Mouse (Mus musculus) MEL (cell line): ENCODE measurements around the gene Cdhr4. TPM values are rescaled to one million over a fixed set of nuclear protein-coding genes. Genes with fewer than 3 reads are reported as not detected.

Experiments
- DNase-seq: peaks from one replicate; pipeline ENCODE4 v3.0.0; 2011; ENCODE audit warnings: low read depth, low spot score
- H3K27ac ChIP-seq: 2 replicates; pipeline ENCODE4 v1.5.1; 2012; ENCODE audit warnings: low read depth, mild to moderate bottlenecking, control low read depth, low read length, moderate library complexity; ENCODE audit not compliant: control insufficient read depth
- H3K27me3 ChIP-seq, 2 experiments: fragments of 150-350 bp in 1 of 2; sonication (generic) in 1 of 2; 2 replicates each; pipeline ENCODE4 v1.6.1; 2012; ENCODE audit warnings: low read length in 2 of 2, mild to moderate bottlenecking in 2 of 2, improper control_type of control experiment in 1 of 2, moderate library complexity in 1 of 2; ENCODE audit not compliant: insufficient read depth in 2 of 2, control insufficient read depth in 1 of 2
- H3K36me3 ChIP-seq, 2 experiments: 2 replicates each; pipeline ENCODE4 v1.6.1; 2012 to 2014; ENCODE audit warnings: low read length in 2 of 2, improper control_type of control experiment in 1 of 2, inconsistent platforms in 1 of 2, mild to moderate bottlenecking in 1 of 2; ENCODE audit not compliant: insufficient read depth in 2 of 2, control insufficient read depth in 1 of 2
- H3K4me1 ChIP-seq, 2 experiments: fragments of 150-350 bp in 1 of 2; sonication (generic) in 1 of 2; 2 replicates each; pipeline ENCODE4 v1.6.1; 2012; ENCODE audit warnings: low read length in 2 of 2, improper control_type of control experiment in 1 of 2, mild to moderate bottlenecking in 1 of 2; ENCODE audit not compliant: insufficient read depth in 2 of 2, control insufficient read depth in 1 of 2
- H3K4me3 ChIP-seq, 2 experiments: fragments of 150-350 bp in 1 of 2; sonication (generic) in 1 of 2; 2 replicates each; pipeline ENCODE4 v1.5.1; 2012; ENCODE audit warnings: low read depth in 2 of 2, low read length in 2 of 2, mild to moderate bottlenecking in 2 of 2, moderate library complexity in 2 of 2, control low read depth in 1 of 2, improper control_type of control experiment in 1 of 2; ENCODE audit not compliant: control insufficient read depth in 1 of 2, insufficient read depth in 1 of 2
- H3K79me2 ChIP-seq: 2 replicates; pipeline ENCODE4 v1.6.1; 2012; ENCODE audit warnings: mild to moderate bottlenecking, low read length, moderate library complexity; ENCODE audit not compliant: control insufficient read depth, poor library complexity, insufficient read depth
- H3K9ac ChIP-seq: 2 replicates; pipeline ENCODE4 v1.6.1; 2012; ENCODE audit warnings: low read depth, mild to moderate bottlenecking, control low read depth, low read length, moderate library complexity; ENCODE audit not compliant: control insufficient read depth, poor library complexity, severe bottlenecking
- H3K9me3 ChIP-seq: fragments of 150-350 bp; sonication (generic); replicated peaks from 2 replicates; pipeline ENCODE4 v1.6.1; 2012; ENCODE audit warnings: mild to moderate bottlenecking, low read length, improper control_type of control experiment, moderate library complexity; ENCODE audit not compliant: insufficient read depth
- CTCF ChIP-seq, 3 experiments: IDR thresholded peaks in 2 of 3; conservative IDR thresholded peaks in 1 of 3; 2 replicates each; pipeline ENCODE4 v1.5.1; 2011 to 2012; ENCODE audit warnings: low read length in 3 of 3, low read depth in 2 of 3, mild to moderate bottlenecking in 2 of 3, improper control_type of control experiment in 1 of 3, inconsistent platforms in 1 of 3, mixed read lengths in 1 of 3, moderate library complexity in 1 of 3; ENCODE audit not compliant: control insufficient read depth in 1 of 3, insufficient read depth in 1 of 3, poor library complexity in 1 of 3, severe bottlenecking in 1 of 3
- ELF1 ChIP-seq: IDR thresholded peaks from 2 replicates; pipeline ENCODE4 v1.6.1; 2014; ENCODE audit warnings: low read depth, mild to moderate bottlenecking, inconsistent platforms, low read length, improper control_type of control experiment, moderate library complexity
- EP300 ChIP-seq, 2 experiments: IDR thresholded peaks; 2 replicates each; pipeline ENCODE4 v1.6.1; 2011; ENCODE audit warnings: improper control_type of control experiment in 2 of 2, low read length in 2 of 2, low read depth in 1 of 2, mild to moderate bottlenecking in 1 of 2
- ETS1 ChIP-seq: IDR thresholded peaks from 2 replicates; pipeline ENCODE4 v1.6.1; 2012; ENCODE audit warnings: low read depth, mild to moderate bottlenecking, inconsistent platforms, low read length, improper control_type of control experiment, moderate library complexity
- GATA1 ChIP-seq: IDR thresholded peaks from 2 replicates; pipeline ENCODE4 v1.6.1; 2011; ENCODE audit warnings: low read depth, low read length, improper control_type of control experiment
- HCFC1 ChIP-seq: IDR thresholded peaks from 2 replicates; pipeline ENCODE4 v1.6.1; 2012; ENCODE audit warnings: low read depth, mild to moderate bottlenecking, inconsistent platforms, low read length, improper control_type of control experiment, moderate library complexity
- JUND ChIP-seq: IDR thresholded peaks from 2 replicates; pipeline ENCODE4 v1.6.1; 2011; ENCODE audit warnings: low read depth, mild to moderate bottlenecking, improper control_type of control experiment, low read length
- MAX ChIP-seq: IDR thresholded peaks from 2 replicates; pipeline ENCODE4 v1.6.1; 2011; ENCODE audit warnings: low read length, improper control_type of control experiment
- MAZ ChIP-seq: IDR thresholded peaks from 2 replicates; pipeline ENCODE4 v1.6.1; 2012; ENCODE audit warnings: low read depth, mild to moderate bottlenecking, inconsistent platforms, low read length, improper control_type of control experiment
- MEF2A ChIP-seq: IDR thresholded peaks from 2 replicates; pipeline ENCODE4 v1.6.1; 2014; ENCODE audit warnings: low read depth, mild to moderate bottlenecking, inconsistent platforms, low read length, improper control_type of control experiment; ENCODE audit not compliant: poor library complexity, insufficient replicate concordance, severe bottlenecking; ENCODE audit errors: extremely low read depth
- NELFE ChIP-seq: IDR thresholded peaks from 2 replicates; pipeline ENCODE4 v1.6.1; 2011; ENCODE audit warnings: low read depth, low read length, improper control_type of control experiment
- POLR2AphosphoS5 ChIP-seq: IDR thresholded peaks from 2 replicates; pipeline ENCODE4 v1.6.1; 2012; ENCODE audit warnings: low read depth, borderline replicate concordance, mild to moderate bottlenecking, inconsistent platforms, low read length, moderate library complexity, mixed read lengths
- RAD21 ChIP-seq: IDR thresholded peaks from 2 replicates; pipeline ENCODE4 v1.6.1; 2011; ENCODE audit warnings: mild to moderate bottlenecking, low read depth, low read length, improper control_type of control experiment
- RCOR1 ChIP-seq: IDR thresholded peaks from 2 replicates; pipeline ENCODE4 v1.6.1; 2012; ENCODE audit warnings: low read depth, mild to moderate bottlenecking, inconsistent platforms, low read length, improper control_type of control experiment
- SIN3A ChIP-seq: IDR thresholded peaks from 2 replicates; pipeline ENCODE4 v1.6.1; 2012; ENCODE audit warnings: low read length, improper control_type of control experiment, inconsistent platforms
- SMC3 ChIP-seq: IDR thresholded peaks from 2 replicates; pipeline ENCODE4 v1.6.1; 2011; ENCODE audit warnings: low read depth, low read length, improper control_type of control experiment
- TAL1 ChIP-seq: IDR thresholded peaks from 2 replicates; pipeline ENCODE4 v1.6.1; 2012; ENCODE audit warnings: mild to moderate bottlenecking, inconsistent platforms, low read length, moderate library complexity, mixed read lengths
- TBP ChIP-seq: IDR thresholded peaks from 2 replicates; pipeline ENCODE4 v1.8.0; 2011; ENCODE audit warnings: low read depth, low read length, improper control_type of control experiment
- ZC3H11A ChIP-seq: IDR thresholded peaks from 2 replicates; pipeline ENCODE4 v1.6.1; 2012; ENCODE audit warnings: low read depth, mild to moderate bottlenecking, inconsistent platforms, low read length, improper control_type of control experiment
- polyA plus RNA-seq, 2 experiments: library from polyadenylated mRNA; stranded (reverse) in 1 of 2; unstranded in 1 of 2; fragments of >175 nt in 1 of 2; fragments of >200 nt in 1 of 2; gene quantifications; 2 replicates each; pipeline versions ENCODE4 v1.2.1 to v1.2.4; 2012; ENCODE audit warnings: low replicate concordance in 2 of 2, low read depth in 1 of 2; ENCODE audit not compliant: insufficient read length in 2 of 2, insufficient read depth in 1 of 2, missing spikeins in 1 of 2
- total RNA-seq: library from RNA; depleted of rRNA; stranded (reverse); fragments of 300-350 nt; gene quantifications from 2 replicates; pipeline ENCODE4 v1.2.3, GENCODE M21; 2012

The Cdhr4 gene
- total and polyA plus RNA-seq, 3 experiments = 1.5 to 4.4 TPM; not detected in 1

DNA sequence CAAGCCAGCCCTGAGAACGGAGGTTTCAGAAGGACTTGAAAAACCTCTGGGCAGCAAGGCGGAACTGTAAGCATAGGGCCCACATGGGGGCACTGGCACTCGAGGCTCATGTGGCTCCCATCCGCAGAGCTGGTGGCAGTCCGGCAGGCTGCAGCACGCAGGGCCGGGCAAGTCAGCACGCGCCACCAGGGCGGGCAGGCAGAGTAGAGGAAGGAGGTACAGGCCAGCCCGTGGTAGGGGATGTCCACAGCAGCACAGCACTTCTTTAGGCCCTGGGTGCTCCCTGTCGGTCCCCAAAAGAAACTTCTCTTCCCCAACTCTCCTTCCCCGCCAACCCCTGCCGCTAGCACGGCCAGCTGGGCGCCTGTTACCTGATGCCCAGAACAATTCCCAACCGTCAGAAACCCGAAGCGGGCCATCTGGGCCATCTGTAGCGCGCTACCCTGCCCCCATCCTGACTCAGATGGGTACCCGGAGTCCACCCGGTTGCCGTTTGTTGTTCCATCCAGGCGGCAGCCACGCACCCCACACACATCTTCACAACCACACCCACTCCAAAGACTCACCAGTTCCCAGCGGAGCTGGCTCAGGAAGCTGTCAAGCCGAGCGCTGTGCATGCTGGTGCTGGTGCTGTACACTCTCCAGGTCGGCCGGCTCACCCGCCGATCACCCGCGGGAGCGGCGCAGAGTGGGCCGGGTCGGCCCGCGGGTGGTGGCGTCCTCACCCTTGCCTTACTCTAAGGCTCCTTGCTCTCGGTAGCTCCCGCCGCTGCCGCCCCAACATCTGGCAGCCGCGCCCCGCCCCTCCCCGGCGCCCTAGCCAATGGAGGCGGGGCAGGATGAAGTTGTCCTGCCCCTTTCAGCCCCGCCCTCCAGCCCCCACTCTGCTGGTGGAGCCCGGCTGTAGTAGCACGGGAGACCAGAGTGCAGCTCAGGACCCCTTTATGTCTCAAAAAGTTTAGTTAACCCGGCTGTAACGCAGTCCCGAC, 6.9 kb upstream of the Cdhr4 start, which contains the start of gene Inka1 (continued):
- TF ChIP-seq HCFC1 (peak; percentile 37; the same call in 1 of the 2 replicates), TAL1 (no peak), EP300 (IDR thresholded peaks at IDR 0.05; ENCODE audit: low read depth in 1 of 2, low read length in 2 of 2) (peak in 1 of 2 experiments; percentile 7; a peak in 2 of 4 replicates), SIN3A (peak; percentile 70), ELF1 (0 out of 2 replicates have a peak, but pooled peaks have one; percentile 3)

DNA sequence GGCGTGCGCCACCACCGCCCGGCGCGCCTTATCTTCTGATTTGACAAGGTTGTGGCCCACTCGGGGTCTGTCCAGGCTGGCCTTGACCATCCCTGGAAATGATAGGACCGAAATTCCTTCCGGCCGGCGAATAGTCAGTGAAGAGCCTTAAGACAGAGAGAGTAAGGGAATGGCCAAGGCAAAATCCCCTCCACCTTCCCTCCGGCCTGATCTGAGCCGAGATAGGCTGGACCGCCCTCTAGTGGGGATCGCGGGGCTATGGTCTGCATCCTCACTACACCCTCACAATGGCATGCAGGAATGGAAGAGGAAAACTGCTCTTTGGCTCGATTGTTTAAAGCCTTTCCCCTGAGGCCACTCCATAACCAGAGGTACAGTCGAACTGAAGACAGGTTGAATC, 5.9 kb upstream of the Cdhr4 start:
- Histone ChIP-seq H3K27me3 (no peaks in the 10 kb centered on the region), H3K9ac (peak overlapping the region; percentile 60), H3K79me2 (peaks cover 30% of the 10 kb centered on the region), H3K9me3 (no peaks in the 10 kb centered on the region), H3K4me3 (peak overlapping the region; percentile 41 to 91), H3K36me3 (peaks cover 4 to 29% of the 10 kb centered on the region in 2 experiments), H3K4me1 (peaks cover 26 to 33% of the 10 kb centered on the region in 2 experiments), H3K27ac (no peak overlapping the region)
- TF ChIP-seq MAZ (peak; percentile 45; the same call in 1 of the 2 replicates), MAX (0 out of 2 replicates have a peak, but pooled peaks have one; percentile 6), GATA1 (peak; percentile 75), JUND (no peak), SMC3 (peak; percentile 72), ZC3H11A (peak; percentile 55), SIN3A (peak; percentile 64), MEF2A (no peak), TBP (peak; percentile 48; the same call in 1 of the 2 replicates), RAD21 (peak; percentile 65), ELF1 (0 out of 2 replicates have a peak, but pooled peaks have one; percentile 13), CTCF (IDR thresholded peaks at IDR 0.05 in 2 of 3, conservative IDR thresholded peaks at IDR 0.05 in 1 of 3; ENCODE audit: control insufficient read depth in 1 of 3, insufficient read depth in 1 of 3, low read depth in 2 of 3, low read length in 3 of 3, poor library complexity in 1 of 3, severe bottlenecking in 1 of 3) (peak; percentile 76 to 88 (median 79)), POLR2AphosphoS5 (no peak)
- DNase-seq = peak; percentile 82

DNA sequence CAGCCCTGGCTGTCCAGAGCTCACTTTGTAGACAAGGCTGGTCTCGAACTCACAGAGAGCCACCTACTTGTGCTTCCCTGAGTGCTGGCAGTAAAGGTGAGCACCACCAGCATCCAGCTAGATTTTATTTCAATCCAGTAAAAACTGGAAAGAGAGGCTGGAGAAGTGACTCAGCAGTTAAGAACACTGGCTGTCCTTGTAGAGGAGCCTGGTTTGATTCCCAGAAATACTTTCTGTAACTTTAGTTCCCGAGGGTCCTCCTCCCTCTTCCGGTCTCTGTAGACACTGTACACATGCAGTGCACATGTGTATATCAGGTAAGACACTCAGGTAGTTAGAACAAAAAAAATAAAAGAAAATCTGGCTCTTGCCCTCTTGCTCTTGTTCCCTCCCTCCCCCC, 4.3 kb upstream of the Cdhr4 start:
- Histone ChIP-seq H3K9me3 (no peaks in the 10 kb centered on the region), H3K79me2 (peaks cover 27% of the 10 kb centered on the region), H3K27ac (no peak overlapping the region), H3K36me3 (peaks cover 4 to 17% of the 10 kb centered on the region in 2 experiments), H3K9ac (no peak overlapping the region)
- DNase-seq = no peak
- TF ChIP-seq NELFE (no peak), ETS1 (no peak), RCOR1 (no peak)
- TF ChIP-seq, all 39 proteins: peak for 0
- Histone ChIP-seq H3K4me3 (no peak overlapping the region), H3K27me3 (no peaks in the 10 kb centered on the region), H3K4me1 (peaks cover 21% of the 10 kb centered on the region in 2 experiments)
